Mouse (Mus musculus) intestine, postnatal 0 days (tissue): Measurements from ENCODE around the gene Kcnma1. TPM values are rescaled to one million over a fixed set of nuclear protein-coding genes. Genes with fewer than 3 reads are reported as not detected.

Experiments
- ATAC-seq: fragments of 200-750 bp; cut with Nextera tagmentation; 2 replicates; pipeline ENCODE4 v1.8.0; 2017; ENCODE audit warnings: mild to moderate bottlenecking, moderate TSS enrichment, moderate library complexity
- H3K27ac ChIP-seq: fragments of 300-500 bp; sonication (generic); 2 replicates; pipeline ENCODE4 v1.5.1; 2014; ENCODE audit warnings: mild to moderate bottlenecking, low read depth, low read length, moderate library complexity
- H3K27me3 ChIP-seq: fragments of 300-500 bp; sonication (generic); replicated peaks from 2 replicates; pipeline ENCODE4 v1.6.1; 2014; ENCODE audit warnings: low read length, mixed read lengths; ENCODE audit not compliant: control insufficient read depth, insufficient read depth
- H3K36me3 ChIP-seq: fragments of 300-500 bp; sonication (generic); 2 replicates; pipeline ENCODE4 v1.6.1; 2014; ENCODE audit warnings: mild to moderate bottlenecking, moderate library complexity; ENCODE audit not compliant: control insufficient read depth, insufficient read depth
- H3K4me1 ChIP-seq: fragments of 300-500 bp; sonication (generic); replicated peaks from 2 replicates; pipeline ENCODE4 v1.6.1; 2014; ENCODE audit warnings: antibody characterized with exemption, low read length, mixed read lengths; ENCODE audit not compliant: control insufficient read depth, insufficient read depth
- H3K4me2 ChIP-seq: fragments of 300-500 bp; sonication (generic); replicated peaks from 2 replicates; pipeline ENCODE4 v1.6.1; 2014; ENCODE audit warnings: low read depth, mild to moderate bottlenecking, moderate library complexity
- H3K4me3 ChIP-seq: fragments of 300-500 bp; sonication (generic); 2 replicates; pipeline ENCODE4 v1.5.1; 2014; ENCODE audit warnings: low read depth, low read length
- H3K9ac ChIP-seq: fragments of 300-500 bp; sonication (generic); 2 replicates; pipeline ENCODE4 v1.6.1; 2014; ENCODE audit warnings: mild to moderate bottlenecking, low read depth, low read length
- H3K9me3 ChIP-seq: fragments of 300-500 bp; sonication (generic); 2 replicates; pipeline ENCODE4 v1.6.1; 2016; ENCODE audit warnings: mixed run types; ENCODE audit not compliant: control insufficient read depth
- CTCF ChIP-seq: sonication (generic); IDR thresholded peaks from 2 replicates; pipeline ENCODE4 v1.5.1; 2016; ENCODE audit warnings: low read depth, mild to moderate bottlenecking, control low read depth, antibody characterized with exemption, moderate library complexity
- WGBS: fragments of 180-500 bp; shearing (Covaris S2); extraction: QIAGEN DNeasy Blood & Tissue Kit; methylation state at CpG from one replicate; pipeline ENCODE4 v1.1.7; 2014; 5-methylcytosine and 5-hydroxymethylcytosine counted together
- polyA plus RNA-seq: library from polyadenylated mRNA; unstranded; fragments of >200 nt; fragmentation: Nextera tagmentation; extraction: Ambion mirVana; gene quantifications from 2 replicates; pipeline ENCODE4 v1.2.1, GENCODE M21; 2015

The Kcnma1 gene
- polyA plus RNA-seq, 1 experiment from 2014 or later, result 6.7 TPM

DNA sequence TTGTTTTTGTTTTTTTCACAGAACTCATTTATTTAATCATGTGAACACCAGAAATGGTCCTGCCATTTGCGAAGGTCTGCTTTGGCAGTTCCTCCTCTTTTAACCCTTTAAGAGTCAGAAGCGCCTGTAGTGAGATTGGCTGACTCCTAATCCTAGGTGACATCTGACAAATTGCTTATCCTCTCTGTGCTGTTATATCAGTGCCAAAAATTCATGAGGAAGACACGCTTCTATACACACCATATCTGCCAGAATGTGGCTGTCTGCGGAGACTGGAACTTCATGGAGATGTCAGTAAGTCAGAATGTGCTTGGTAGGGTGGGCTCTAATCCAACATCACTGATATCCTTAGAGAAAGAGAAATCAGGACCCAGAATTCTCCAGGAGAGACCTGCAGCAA is 157.3 kb downstream of the Kcnma1 start:
- Histone ChIP-seq H3K27me3 (no peaks in the 10 kb centered on the region), H3K4me2 (no peak overlapping the region), H3K4me1 (no peaks in the 10 kb centered on the region), H3K9ac (no peak overlapping the region), H3K9me3 (no peaks in the 10 kb centered on the region), H3K27ac (no peak overlapping the region), H3K4me3 (no peak overlapping the region), H3K36me3 (no peaks in the 10 kb centered on the region)
- no peak for ATAC-seq
- TF ChIP-seq CTCF, result no peak
- 83% methylated on average over 4 of the region's 4 CpGs for WGBS

DNA sequence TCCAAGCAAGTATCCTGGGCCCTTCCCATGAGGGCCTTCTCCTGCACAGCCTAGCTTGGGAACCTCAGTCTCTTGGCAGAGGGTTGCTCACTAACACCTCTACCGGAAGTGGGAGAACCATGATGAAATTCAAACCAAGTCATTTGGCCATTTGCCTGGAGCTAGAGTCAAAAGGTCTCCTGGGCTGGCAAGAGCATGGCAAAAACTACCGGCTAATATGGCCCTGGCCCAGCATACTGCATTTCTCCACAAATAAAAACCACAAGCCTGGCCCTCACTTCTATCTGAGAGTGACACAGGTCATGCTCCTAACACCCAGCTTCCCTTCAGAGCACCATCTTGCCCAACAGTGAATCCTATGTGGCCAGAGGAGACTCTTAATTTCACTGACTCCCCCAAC is 159.3 kb downstream of the Kcnma1 start:
- no peak for ATAC-seq
- Histone ChIP-seq H3K9ac (no peak overlapping the region), H3K27ac (no peak overlapping the region), H3K4me1 (no peaks in the 10 kb centered on the region), H3K9me3 (no peaks in the 10 kb centered on the region), H3K27me3 (no peaks in the 10 kb centered on the region), H3K4me2 (no peak overlapping the region), H3K36me3 (no peaks in the 10 kb centered on the region), H3K4me3 (no peak overlapping the region)
- 75% methylated on average over 2 of the region's 2 CpGs for WGBS
- no peak for TF ChIP-seq CTCF

DNA sequence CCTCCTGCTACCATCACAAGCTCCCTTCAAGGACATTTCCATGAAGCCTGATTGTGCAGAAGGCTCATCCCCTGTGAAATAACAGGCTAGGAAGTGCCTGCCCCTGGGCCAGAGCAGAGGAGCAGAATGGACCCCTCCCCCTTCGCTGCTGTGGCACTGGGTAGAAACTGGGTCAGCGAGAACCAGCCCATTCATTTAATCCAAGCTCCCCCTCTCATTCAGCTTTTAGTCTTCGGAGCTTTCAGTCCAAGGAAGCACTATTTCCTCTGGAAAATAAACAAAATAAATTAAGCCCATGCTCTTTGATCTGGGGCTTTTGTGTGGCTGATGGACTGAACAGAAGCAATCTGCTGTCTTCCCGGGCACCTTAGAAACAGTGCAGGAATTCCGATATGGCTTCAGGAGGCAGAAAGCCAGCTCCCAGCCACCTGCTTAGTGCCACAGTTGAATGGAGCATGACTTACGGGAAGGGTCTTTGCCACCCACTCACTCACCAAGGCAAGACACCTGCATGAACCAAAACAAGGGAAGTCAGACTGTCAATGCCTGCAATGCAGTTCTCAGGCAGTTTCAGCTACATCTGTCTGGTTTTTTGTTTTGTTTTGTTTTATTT is 165.7 kb downstream of the Kcnma1 start:
- Histone ChIP-seq H3K27ac (no peak overlapping the region), H3K4me2 (no peak overlapping the region), H3K9ac (no peak overlapping the region), H3K4me3 (no peak overlapping the region), H3K36me3 (no peaks in the 10 kb centered on the region), H3K9me3 (no peaks in the 10 kb centered on the region), H3K4me1 (no peaks in the 10 kb centered on the region), H3K27me3 (no peaks in the 10 kb centered on the region)
- 47% methylated on average over 6 of the region's 6 CpGs for WGBS
- ATAC-seq, result no peak
- TF ChIP-seq CTCF, result no peak

DNA sequence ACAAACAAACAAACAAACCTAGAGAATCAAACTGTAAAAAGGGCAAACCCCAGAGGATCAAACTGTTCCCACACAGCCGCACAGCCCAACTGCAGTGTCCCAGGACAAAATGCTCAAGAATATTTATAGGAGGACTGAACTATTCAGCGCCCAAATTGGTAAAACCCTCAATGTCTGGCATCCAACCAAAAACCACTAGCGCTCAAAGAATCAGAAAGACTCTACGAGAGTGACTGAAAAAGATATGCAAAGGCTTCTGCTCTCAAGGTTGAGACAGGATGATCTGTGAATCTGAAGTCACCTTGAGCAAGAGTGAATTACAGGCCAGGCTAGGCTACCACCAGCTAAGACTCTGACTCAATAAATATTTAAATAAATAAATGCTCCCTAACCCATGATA is 167.6 kb downstream of the Kcnma1 start:
- Histone ChIP-seq H3K9ac (no peak overlapping the region), H3K4me1 (no peaks in the 10 kb centered on the region), H3K9me3 (no peaks in the 10 kb centered on the region), H3K4me3 (no peak overlapping the region), H3K27me3 (no peaks in the 10 kb centered on the region), H3K36me3 (no peaks in the 10 kb centered on the region), H3K4me2 (no peak overlapping the region), H3K27ac (no peak overlapping the region)
- 86% methylated on average over 4 of the region's 4 CpGs for WGBS
- TF ChIP-seq CTCF, result no peak
- no peak for ATAC-seq

DNA sequence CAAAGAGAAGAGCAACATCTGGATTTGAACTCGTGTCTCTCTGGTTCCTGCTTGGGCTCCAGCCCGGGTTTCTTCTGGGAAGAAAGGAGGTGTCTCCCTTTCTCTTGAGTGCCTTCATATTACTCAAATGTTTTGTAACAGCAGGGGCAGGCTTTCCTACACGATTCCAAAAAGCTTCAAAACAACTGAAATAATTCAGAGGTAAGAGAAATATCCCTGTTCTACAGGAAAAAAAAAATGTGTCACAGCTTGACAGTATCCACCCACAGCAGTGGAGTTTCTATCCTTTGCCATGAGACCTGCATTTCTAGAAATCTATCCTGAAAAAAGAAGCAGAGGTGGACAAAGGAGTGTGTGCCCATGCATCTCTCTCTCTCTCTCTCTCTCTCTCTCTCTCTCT is 172.3 kb downstream of the Kcnma1 start:
- WGBS, result 85% methylated on average over 3 of the region's 3 CpGs
- no peaks in the 10 kb centered on the region for H3K36me3 ChIP-seq
- no peak for ATAC-seq
- no peak overlapping the region for H3K27ac ChIP-seq
- no peak for TF ChIP-seq CTCF
- no peaks in the 10 kb centered on the region for H3K9me3 ChIP-seq
- H3K4me1 ChIP-seq, result no peaks in the 10 kb centered on the region
- no peak overlapping the region for H3K9ac ChIP-seq
- H3K4me2 ChIP-seq, result no peak overlapping the region
- no peak overlapping the region for H3K4me3 ChIP-seq
- no peaks in the 10 kb centered on the region for H3K27me3 ChIP-seq

DNA sequence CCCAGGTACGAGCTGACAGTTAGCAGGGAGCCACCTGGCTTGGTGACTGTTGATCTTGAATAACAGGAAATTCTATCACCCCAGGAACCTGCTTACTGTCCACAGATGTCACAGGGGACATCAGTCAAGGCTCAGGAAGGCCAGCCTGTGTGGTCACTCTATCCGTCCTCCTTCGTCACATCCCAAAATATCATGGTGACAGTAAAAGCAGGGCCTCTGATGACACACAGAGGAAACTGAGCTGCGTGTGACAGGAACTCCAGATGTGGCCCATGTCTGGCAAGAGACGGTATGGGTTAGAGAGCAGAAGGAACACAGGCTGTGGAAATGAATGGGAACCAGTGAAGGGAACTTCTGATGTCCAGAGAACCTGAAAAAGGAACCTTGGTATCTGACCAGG is 174.7 kb downstream of the Kcnma1 start:
- no peak for ATAC-seq
- H3K27me3 ChIP-seq, result no peaks in the 10 kb centered on the region
- H3K9me3 ChIP-seq, result no peaks in the 10 kb centered on the region
- no peaks in the 10 kb centered on the region for H3K36me3 ChIP-seq
- H3K27ac ChIP-seq, result no peak overlapping the region
- H3K9ac ChIP-seq, result no peak overlapping the region
- no peak overlapping the region for H3K4me2 ChIP-seq
- TF ChIP-seq CTCF, result no peak
- no peaks in the 10 kb centered on the region for H3K4me1 ChIP-seq
- no peak overlapping the region for H3K4me3 ChIP-seq
- 71% methylated on average over 5 of the region's 5 CpGs for WGBS
